Mouse (Mus musculus) liver, postnatal 0 days (tissue): ENCODE measurements at regions not wholly inside any gene's neighbourhood (a gene's known extent, or its start where the extent isn't known, plus 50 kb on each side); places are given as distances from the start of the nearest gene placed in this dataset.

Source experiments
- CTCF ChIP-seq: sonication (generic); IDR thresholded peaks from 2 replicates; pipeline ENCODE4 v1.5.1; 2016; ENCODE audit warnings: antibody characterized with exemption, low read depth
- EP300 ChIP-seq: IDR thresholded peaks from 2 replicates; pipeline ENCODE4 v1.6.1; 2016; ENCODE audit warnings: antibody characterized with exemption, low read depth, mild to moderate bottlenecking

DNA sequence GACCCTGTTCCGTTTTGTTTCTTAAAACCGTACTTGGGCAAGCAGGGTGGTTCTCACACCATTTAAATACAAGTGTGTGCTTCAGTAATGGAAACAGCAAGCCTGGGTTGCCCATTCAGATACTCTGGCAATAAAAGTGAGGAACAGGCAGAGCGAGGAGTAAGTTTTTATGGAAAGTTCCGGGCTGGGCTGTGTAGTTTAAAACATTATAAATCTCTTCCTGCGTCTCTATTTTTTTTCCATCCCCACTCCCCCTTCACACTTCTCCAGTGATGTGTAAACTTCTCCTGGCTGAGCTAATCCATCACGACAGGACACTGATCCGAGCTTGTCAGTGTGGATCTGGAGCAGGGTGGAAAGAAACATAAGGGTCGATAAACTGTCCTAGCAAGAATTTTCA lies 124.4 kb downstream of the Tomm20 start:
- TF ChIP-seq CTCF (no peak), EP300 (no peak)
